Mouse (Mus musculus) heart, postnatal 0 days (tissue): ENCODE measurements around the gene Gm45623.

Experiments used
- CTCF ChIP-seq: IDR thresholded peaks from 2 replicates; pipeline ENCODE4 v1.5.1; 2016; ENCODE audit warnings: antibody characterized with exemption, control low read depth, low read depth
- EP300 ChIP-seq: IDR thresholded peaks from 2 replicates; pipeline ENCODE4 v1.6.1; 2016; ENCODE audit warnings: antibody characterized with exemption, low read depth

GRCm38 (mm10) chr13:56747554-56747953 lies 6.1 kb downstream of the Gm45623 start:
- TF ChIP-seq EP300, result no peak
- TF ChIP-seq CTCF, result no peak
